Mouse (Mus musculus) kidney, adult 9 months (tissue): ENCODE measurements at regions not wholly inside any gene's neighbourhood (a gene's known extent, or its start where the extent isn't known, plus 50 kb on each side); places are given as distances from the start of the nearest gene placed in this dataset.

ENCODE experiments used
- DNase-seq: peaks from one replicate; pipeline ENCODE4 v3.0.0; 2022

DNA sequence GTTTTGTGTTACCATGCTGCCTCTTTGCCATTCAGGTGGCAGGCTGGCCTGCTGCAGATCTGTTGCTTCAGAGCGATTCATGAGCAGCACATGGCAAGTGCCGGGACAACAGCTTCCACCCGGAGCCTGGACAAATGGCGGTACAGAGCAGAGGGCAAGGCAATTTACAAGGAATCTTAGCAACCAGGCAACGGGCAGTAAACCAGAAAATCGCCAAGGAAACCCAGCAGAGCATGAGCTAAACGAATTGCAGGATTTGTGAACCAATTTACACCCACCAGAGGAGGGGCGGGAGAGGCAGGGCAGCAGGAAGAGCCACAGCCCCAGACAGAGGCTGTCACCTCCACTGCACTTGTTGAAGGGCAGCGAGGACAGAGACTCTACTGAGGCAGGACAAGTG is 60.5 kb upstream of the Loxl4 start:
- DNase-seq = peak; percentile 55

DNA sequence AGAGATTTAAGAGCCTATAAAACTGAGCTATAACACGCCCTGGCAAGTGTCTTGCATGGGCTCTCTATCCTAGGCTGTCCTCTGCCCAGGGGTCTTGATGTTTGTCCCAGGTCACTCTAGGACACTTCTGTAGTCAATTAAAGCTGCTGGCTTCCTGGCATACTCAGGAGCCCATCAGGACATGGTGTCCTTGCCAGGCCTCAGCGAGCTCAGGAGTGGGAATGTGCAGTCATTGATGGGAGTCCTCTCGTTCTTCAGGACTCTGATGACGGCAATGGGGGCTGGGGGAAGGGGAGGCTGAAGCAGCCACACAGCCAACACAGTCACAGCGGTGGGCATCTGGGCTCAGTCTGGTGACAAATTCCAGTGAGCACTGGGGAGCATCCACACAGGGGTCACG is 57.3 kb upstream of the Loxl4 start:
- no peak for DNase-seq

DNA sequence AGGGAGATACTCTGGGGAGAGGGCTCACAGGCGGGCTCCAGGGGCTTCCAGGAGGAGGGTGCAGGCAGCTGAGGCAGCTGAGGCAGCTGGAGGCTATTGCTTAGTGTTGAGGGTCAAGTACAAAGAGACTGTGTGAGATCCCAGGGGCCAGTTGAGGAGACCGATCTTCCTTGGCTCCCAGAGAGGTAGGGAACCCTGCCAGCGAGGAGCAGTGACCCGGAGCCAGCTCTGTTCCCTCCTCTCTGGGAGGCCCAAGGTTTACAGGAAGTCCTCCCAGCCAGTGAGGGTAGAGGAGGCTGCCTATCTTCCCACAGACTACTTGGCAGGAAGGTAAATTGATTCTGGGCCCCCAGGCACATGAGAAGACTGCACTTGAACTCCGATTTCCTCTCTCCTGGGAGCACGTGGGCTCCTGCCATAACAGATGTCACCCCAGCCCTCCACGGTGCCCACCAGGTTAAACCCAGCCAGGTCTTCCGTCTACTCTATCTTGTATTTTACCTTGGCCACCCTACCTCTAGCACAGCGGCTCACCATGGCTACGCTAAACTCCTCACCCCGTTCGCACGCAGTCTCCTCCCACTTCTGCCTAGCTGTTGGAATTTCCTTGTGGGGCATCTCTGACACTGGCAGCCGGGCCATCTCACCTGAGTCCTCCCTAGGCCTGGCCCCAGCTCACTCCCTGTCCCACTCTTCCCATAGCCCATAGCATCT is 55.9 kb upstream of the Loxl4 start:
- DNase-seq = peak; percentile 95

DNA sequence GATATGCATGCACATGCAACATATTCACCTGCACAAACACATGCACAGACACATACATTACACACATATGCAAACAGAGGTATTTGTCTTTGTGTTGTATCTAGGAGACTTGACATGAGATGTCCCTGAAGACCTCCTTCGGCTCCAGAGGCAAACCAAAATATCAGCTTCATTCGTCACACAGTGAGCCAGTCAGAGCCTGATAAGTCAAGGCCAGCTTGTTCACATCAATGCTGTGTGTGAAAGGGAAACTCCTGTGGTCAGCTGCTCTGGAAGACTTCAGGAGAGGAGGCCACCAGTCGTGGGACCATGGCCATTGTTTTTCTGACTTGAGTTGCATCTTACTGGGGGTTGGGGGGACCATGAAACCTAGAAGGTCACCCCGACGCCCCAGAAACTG is 54.3 kb upstream of the Loxl4 start:
- no peak for DNase-seq
